Mouse (Mus musculus): Measurements from ENCODE around the gene Nr1i2. TPM values are rescaled to one million over a fixed set of nuclear protein-coding genes. Genes with fewer than 3 reads are reported as not detected.

Gene Nr1i2
- polyA plus RNA-seq, 1 experiment, result not detected

DNA sequence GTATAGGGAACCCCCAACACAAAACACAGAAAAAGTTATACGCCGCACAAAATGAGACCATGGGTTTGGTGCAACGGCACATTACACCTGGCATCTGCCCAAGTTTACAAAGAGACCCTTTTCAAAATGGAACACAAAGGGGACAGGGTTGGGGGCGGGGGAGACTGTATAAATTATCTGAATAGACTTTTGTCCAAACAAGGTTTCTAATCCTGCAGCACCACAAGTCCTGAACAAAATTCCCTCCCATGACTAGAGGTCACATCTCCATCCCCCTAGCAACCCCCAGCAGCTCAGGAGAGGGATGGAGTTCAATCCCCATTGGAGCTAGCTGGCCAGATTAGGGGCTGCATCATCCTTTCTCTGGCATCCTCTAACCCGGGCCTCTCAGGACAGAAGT, 22.1 kb downstream of the Nr1i2 start:
- TF ChIP-seq EP300 (IDR thresholded peaks at IDR 0.05; ENCODE audit: insufficient read depth, low read depth, low read length) (no peak), POLR2A (IDR thresholded peaks at IDR 0.05; ENCODE audit: insufficient read depth, low read length) (no peak), CTCF (IDR thresholded peaks at IDR 0.05; ENCODE audit: low read depth, low read length) (no peak)
- no peak overlapping the region for H3K9ac ChIP-seq (ENCODE audit: low read depth, poor library complexity, severe bottlenecking)
- no peaks in the 10 kb centered on the region for H3K27me3 ChIP-seq (ENCODE audit: control insufficient read depth, insufficient read depth, low read length, poor library complexity, severe bottlenecking)
- H3K36me3 ChIP-seq (ENCODE audit: control insufficient read depth, insufficient read depth, low read length, poor library complexity, severe bottlenecking), result no peaks in the 10 kb centered on the region
- H3K4me3 ChIP-seq (ENCODE audit: low read depth, low read length), result no peak overlapping the region
- H3K9me3 ChIP-seq (replicated peaks; ENCODE audit: control insufficient read depth, insufficient read depth, low read length, poor library complexity, severe bottlenecking), result no peaks in the 10 kb centered on the region
- H3K4me1 ChIP-seq (ENCODE audit: control insufficient read depth, insufficient read depth, low read length), result peaks cover 1% of the 10 kb centered on the region
- H3K27ac ChIP-seq (ENCODE audit: insufficient read depth, low read length), result no peak overlapping the region

DNA sequence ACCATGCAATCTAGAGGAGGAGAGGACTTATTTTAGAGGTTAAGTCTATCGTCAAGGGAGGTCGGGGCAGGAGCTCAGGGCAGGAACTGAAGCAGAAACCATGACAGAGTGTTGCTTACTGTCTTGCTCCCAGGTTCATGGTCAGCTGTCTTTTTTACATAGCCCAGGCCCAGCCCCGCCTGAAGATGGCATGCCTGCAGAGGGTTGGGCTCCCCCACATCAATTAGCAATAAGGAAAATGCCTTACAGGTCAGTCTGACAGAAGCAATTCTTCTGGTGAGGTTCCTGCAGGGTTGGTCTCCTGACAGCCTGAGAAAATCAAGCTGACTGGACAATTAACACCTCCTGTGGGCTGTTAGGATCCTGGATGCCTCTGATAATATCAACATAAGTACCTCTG, 23.0 kb downstream of the Nr1i2 start:
- peaks cover 1% of the 10 kb centered on the region for H3K4me1 ChIP-seq (ENCODE audit: control insufficient read depth, insufficient read depth, low read length)
- no peak overlapping the region for H3K4me3 ChIP-seq (ENCODE audit: low read depth, low read length)
- H3K27ac ChIP-seq (ENCODE audit: insufficient read depth, low read length), result no peak overlapping the region
- TF ChIP-seq EP300 (IDR thresholded peaks at IDR 0.05; ENCODE audit: insufficient read depth, low read depth, low read length) (no peak), POLR2A (IDR thresholded peaks at IDR 0.05; ENCODE audit: insufficient read depth, low read length) (no peak), CTCF (IDR thresholded peaks at IDR 0.05; ENCODE audit: low read depth, low read length) (no peak)
- no peaks in the 10 kb centered on the region for H3K36me3 ChIP-seq (ENCODE audit: control insufficient read depth, insufficient read depth, low read length, poor library complexity, severe bottlenecking)
- no peaks in the 10 kb centered on the region for H3K9me3 ChIP-seq (replicated peaks; ENCODE audit: control insufficient read depth, insufficient read depth, low read length, poor library complexity, severe bottlenecking)
- H3K9ac ChIP-seq (ENCODE audit: low read depth, poor library complexity, severe bottlenecking), result no peak overlapping the region
- H3K27me3 ChIP-seq (ENCODE audit: control insufficient read depth, insufficient read depth, low read length, poor library complexity, severe bottlenecking), result no peaks in the 10 kb centered on the region

DNA sequence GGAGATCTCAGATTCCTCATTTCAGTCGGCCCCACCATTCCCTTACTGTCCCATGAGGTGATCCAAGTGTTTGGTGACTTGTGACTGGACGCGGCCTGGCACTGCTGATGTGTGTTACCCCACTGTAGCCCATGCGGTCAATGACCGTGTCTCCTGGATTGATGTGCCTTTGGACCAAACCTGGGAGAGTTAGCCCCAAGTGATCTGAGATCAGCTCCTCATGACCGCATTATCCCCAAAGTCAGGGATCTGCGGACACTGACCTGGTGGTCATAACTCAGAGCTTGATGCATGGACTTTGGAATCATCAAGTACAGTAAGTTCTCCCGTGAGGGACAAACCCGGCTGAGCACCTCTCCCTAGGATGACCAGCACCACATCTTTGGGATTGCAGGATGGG, 38.7 kb downstream of the Nr1i2 start:
- Histone ChIP-seq H3K27ac (ENCODE audit: insufficient read depth, low read length) (no peak overlapping the region), H3K9me3 (replicated peaks; ENCODE audit: control insufficient read depth, insufficient read depth, low read length, poor library complexity, severe bottlenecking) (no peaks in the 10 kb centered on the region), H3K9ac (ENCODE audit: low read depth, poor library complexity, severe bottlenecking) (no peak overlapping the region), H3K4me3 (ENCODE audit: low read depth, low read length) (no peak overlapping the region), H3K4me1 (ENCODE audit: control insufficient read depth, insufficient read depth, low read length) (no peaks in the 10 kb centered on the region), H3K27me3 (ENCODE audit: control insufficient read depth, insufficient read depth, low read length, poor library complexity, severe bottlenecking) (no peaks in the 10 kb centered on the region), H3K36me3 (ENCODE audit: control insufficient read depth, insufficient read depth, low read length, poor library complexity, severe bottlenecking) (no peaks in the 10 kb centered on the region)
- TF ChIP-seq CTCF (IDR thresholded peaks at IDR 0.05; ENCODE audit: low read depth, low read length), result no peak
- no peak for TF ChIP-seq EP300 (IDR thresholded peaks at IDR 0.05; ENCODE audit: insufficient read depth, low read depth, low read length)
- no peak for TF ChIP-seq POLR2A (IDR thresholded peaks at IDR 0.05; ENCODE audit: insufficient read depth, low read length)

DNA sequence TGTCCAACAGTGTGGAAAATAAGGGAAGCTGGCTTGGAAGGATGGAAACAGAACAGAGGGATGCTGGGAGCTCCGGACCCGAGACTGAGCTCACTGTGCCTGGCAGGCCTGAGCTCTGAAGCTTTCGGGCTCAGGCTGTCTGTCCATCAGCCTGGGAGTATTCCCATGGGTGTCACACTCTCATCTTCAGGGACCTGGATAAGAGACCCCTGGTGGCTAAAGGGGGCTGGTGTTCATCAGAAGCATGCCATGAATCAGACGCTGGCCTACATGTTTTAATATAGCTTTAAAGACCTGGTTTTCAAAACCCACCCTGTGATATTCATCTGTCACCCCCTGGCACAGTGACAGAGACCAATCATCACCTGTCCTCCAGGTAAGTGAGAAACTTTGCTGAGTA, 39.5 kb downstream of the Nr1i2 start:
- Histone ChIP-seq H3K9me3 (replicated peaks; ENCODE audit: control insufficient read depth, insufficient read depth, low read length, poor library complexity, severe bottlenecking) (no peaks in the 10 kb centered on the region), H3K27me3 (ENCODE audit: control insufficient read depth, insufficient read depth, low read length, poor library complexity, severe bottlenecking) (no peaks in the 10 kb centered on the region), H3K4me3 (ENCODE audit: low read depth, low read length) (no peak overlapping the region), H3K36me3 (ENCODE audit: control insufficient read depth, insufficient read depth, low read length, poor library complexity, severe bottlenecking) (no peaks in the 10 kb centered on the region), H3K4me1 (ENCODE audit: control insufficient read depth, insufficient read depth, low read length) (no peaks in the 10 kb centered on the region), H3K9ac (ENCODE audit: low read depth, poor library complexity, severe bottlenecking) (no peak overlapping the region), H3K27ac (ENCODE audit: insufficient read depth, low read length) (no peak overlapping the region)
- no peak for TF ChIP-seq POLR2A (IDR thresholded peaks at IDR 0.05; ENCODE audit: insufficient read depth, low read length)
- no peak for TF ChIP-seq EP300 (IDR thresholded peaks at IDR 0.05; ENCODE audit: insufficient read depth, low read depth, low read length)
- TF ChIP-seq CTCF (IDR thresholded peaks at IDR 0.05; ENCODE audit: low read depth, low read length), result no peak

DNA sequence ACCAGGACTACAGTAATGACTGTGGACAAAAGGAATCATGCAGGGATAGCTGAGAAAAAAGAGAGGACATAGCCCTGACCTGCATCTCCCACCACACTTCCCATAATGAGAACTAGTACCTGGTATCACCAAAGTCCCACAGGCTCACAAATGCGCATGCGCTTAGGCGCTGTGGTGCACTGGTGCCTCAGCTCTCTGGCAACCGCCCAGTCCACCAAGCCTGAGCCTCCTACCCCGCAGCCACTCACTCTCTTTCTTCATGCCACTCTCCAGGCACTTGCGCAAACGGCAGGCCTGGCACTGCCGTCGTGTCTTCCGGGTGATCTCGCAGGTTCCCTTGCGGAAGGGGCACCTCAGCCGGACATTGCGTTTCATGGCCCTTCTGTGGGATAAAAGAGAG, 40.6 kb downstream of the Nr1i2 start:
- H3K9ac ChIP-seq (ENCODE audit: low read depth, poor library complexity, severe bottlenecking), result no peak overlapping the region

DNA sequence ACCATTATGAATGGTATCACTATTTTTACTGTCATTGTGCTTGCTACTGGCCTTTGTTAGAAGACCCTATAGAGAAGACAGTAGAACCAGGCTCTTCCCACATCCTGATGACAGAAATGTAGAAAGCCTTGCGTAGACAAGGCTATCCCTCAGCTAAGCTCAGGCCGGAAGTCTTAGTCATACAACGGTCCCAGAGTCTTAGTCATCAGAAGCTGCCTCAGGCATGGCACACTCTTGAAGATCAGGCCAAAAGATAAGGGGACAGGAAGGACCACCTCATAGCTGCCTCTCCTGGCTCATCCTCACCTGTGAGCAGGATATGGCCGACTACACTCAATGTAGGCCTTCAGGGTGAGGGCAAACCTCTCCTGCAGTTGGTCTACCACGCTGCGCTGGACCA, 44.2 kb downstream of the Nr1i2 start:
- no peaks in the 10 kb centered on the region for H3K36me3 ChIP-seq (ENCODE audit: control insufficient read depth, insufficient read depth, low read length, poor library complexity, severe bottlenecking)

More for the DNA sequence above, 40.6 kb downstream of the Nr1i2 start:
- Histone ChIP-seq H3K4me1 (ENCODE audit: control insufficient read depth, insufficient read depth, low read length) (peaks cover 5% of the 10 kb centered on the region), H3K27ac (ENCODE audit: insufficient read depth, low read length) (no peak overlapping the region), H3K9me3 (replicated peaks; ENCODE audit: control insufficient read depth, insufficient read depth, low read length, poor library complexity, severe bottlenecking) (no peaks in the 10 kb centered on the region), H3K27me3 (ENCODE audit: control insufficient read depth, insufficient read depth, low read length, poor library complexity, severe bottlenecking) (no peaks in the 10 kb centered on the region), H3K4me3 (ENCODE audit: low read depth, low read length) (peak overlapping the region; percentile 34), H3K36me3 (ENCODE audit: control insufficient read depth, insufficient read depth, low read length, poor library complexity, severe bottlenecking) (no peaks in the 10 kb centered on the region)
- TF ChIP-seq POLR2A (IDR thresholded peaks at IDR 0.05; ENCODE audit: insufficient read depth, low read length) (no peak), EP300 (IDR thresholded peaks at IDR 0.05; ENCODE audit: insufficient read depth, low read depth, low read length) (no peak), CTCF (IDR thresholded peaks at IDR 0.05; ENCODE audit: low read depth, low read length) (no peak)

More for the DNA sequence above, 44.2 kb downstream of the Nr1i2 start:
- Histone ChIP-seq H3K4me3 (ENCODE audit: low read depth, low read length) (no peak overlapping the region), H3K9ac (ENCODE audit: low read depth, poor library complexity, severe bottlenecking) (no peak overlapping the region), H3K27me3 (ENCODE audit: control insufficient read depth, insufficient read depth, low read length, poor library complexity, severe bottlenecking) (no peaks in the 10 kb centered on the region), H3K4me1 (ENCODE audit: control insufficient read depth, insufficient read depth, low read length) (peaks cover 6% of the 10 kb centered on the region), H3K27ac (ENCODE audit: insufficient read depth, low read length) (no peak overlapping the region), H3K9me3 (replicated peaks; ENCODE audit: control insufficient read depth, insufficient read depth, low read length, poor library complexity, severe bottlenecking) (no peaks in the 10 kb centered on the region)
- TF ChIP-seq CTCF (IDR thresholded peaks at IDR 0.05; ENCODE audit: low read depth, low read length) (no peak), POLR2A (IDR thresholded peaks at IDR 0.05; ENCODE audit: insufficient read depth, low read length) (no peak), EP300 (IDR thresholded peaks at IDR 0.05; ENCODE audit: insufficient read depth, low read depth, low read length) (no peak)

Measured in ES-Bruce4 (cell line).